In the genomic region with DNA sequence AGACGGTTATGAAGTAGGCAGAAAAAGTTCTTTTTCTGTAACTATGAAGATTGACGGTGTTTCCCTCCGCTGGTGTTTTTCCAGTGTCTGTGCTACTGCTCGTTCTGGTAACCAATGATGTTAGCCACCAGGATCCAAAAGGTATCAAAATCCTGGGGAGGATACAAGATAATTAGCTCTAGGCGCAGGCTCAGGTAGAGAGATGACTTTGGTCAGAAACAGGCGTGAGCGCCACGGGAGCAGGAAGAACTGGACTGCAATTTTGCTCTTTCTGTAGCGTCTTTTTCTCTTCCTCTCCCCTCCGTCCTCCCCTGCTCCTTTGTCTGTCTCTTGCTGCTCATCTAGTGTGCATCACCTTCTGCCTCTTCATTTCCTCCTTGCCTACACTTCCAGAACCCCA, we compare ENCODE assay signal across 18 mouse cellular contexts. TPM values are rescaled to one million over a fixed set of nuclear protein-coding genes. Genes with fewer than 3 reads are reported as not detected.
DNase-seq lines count a peak whose midpoint lies in the region; ATAC-seq and TF ChIP-seq lines count a peak whose summit lies in the region.
"Had no signal": no experiment of that assay in that cellular context is flagged by ENCODE, and none has a peak within 500 bp of the region (broad histone marks: within the 10 kb centered on the region; RNA-seq: fewer than 3 reads in every experiment).

No protein-coding gene starts in this region.

- H3K9me3 ChIP-seq in heart, embryonic 13.5 days, result no peaks in the 10 kb centered on the region
- no peaks in the 10 kb centered on the region for H3K9me3 ChIP-seq in heart, embryonic 11.5 days (replicated peaks; ENCODE audit: control insufficient read depth, low read length)
- no peaks in the 10 kb centered on the region for H3K9me3 ChIP-seq in liver, embryonic 15.5 days (replicated peaks)
- H3K9me3 ChIP-seq: embryonic facial prominence, embryonic 12.5 days; limb, embryonic 13.5 days had no signal

- peak in 1 of 2 experiments; percentile 24 for DNase-seq in spleen, adult 2 months (ENCODE audit: low read depth in 1 of 2, low spot score in 2 of 2)
- no peak for DNase-seq in spleen, adult 12 weeks (ENCODE audit: low spot score)
- DNase-seq in thymus, postnatal 4 days, result peak; percentile 53
- no peak for DNase-seq in left cerebral cortex, postnatal 10 days (ENCODE audit: extremely low spot score in 1 of 2, low spot score in 2 of 2)
- no peak for DNase-seq in gastrocnemius, postnatal 14 days
- DNase-seq: adrenal gland, postnatal 36 days; cerebellum, adult 18-20 months; kidney, adult 8-10 months; layer of hippocampus, postnatal 36 days; right cerebral cortex, adult 18-20 months had no signal

- TF ChIP-seq POLR2A in spleen, adult 2 months (IDR thresholded peaks at IDR 0.05; ENCODE audit: low read depth, low read length), result no peak

- intact Hi-C loops in left cerebral cortex, postnatal 10 days (cut with DNase I), result no loop called here
- intact Hi-C loops in gastrocnemius, postnatal 14 days (cut with DNase I; ENCODE audit: low total_unique reads), result no loop called here

- no peak overlapping the region for H3K4me3 ChIP-seq in heart, embryonic 13.5 days
- H3K4me3 ChIP-seq in heart, embryonic 11.5 days (ENCODE audit: low read depth, low read length), result no peak overlapping the region
- peak overlapping the region; percentile 35 for H3K4me3 ChIP-seq in spleen, adult 2 months (ENCODE audit: extremely low read depth, insufficient read depth, insufficient read length)
- H3K4me3 ChIP-seq in liver, embryonic 15.5 days (replicated peaks), result no peak overlapping the region
- H3K4me3 ChIP-seq: embryonic facial prominence, embryonic 12.5 days; limb, embryonic 13.5 days had no signal

- H3K27me3 ChIP-seq in heart, embryonic 13.5 days (replicated peaks), result no peaks in the 10 kb centered on the region
- no peaks in the 10 kb centered on the region for H3K27me3 ChIP-seq in heart, embryonic 11.5 days (ENCODE audit: control insufficient read depth, insufficient read depth, low read length)
- no peaks in the 10 kb centered on the region for H3K27me3 ChIP-seq in spleen, adult 2 months (ENCODE audit: control insufficient read depth, insufficient read depth, low read length)
- H3K27me3 ChIP-seq in liver, embryonic 15.5 days, result no peaks in the 10 kb centered on the region
- H3K27me3 ChIP-seq: embryonic facial prominence, embryonic 12.5 days; limb, embryonic 13.5 days had no signal

- 85% methylated on average over 10 of the region's 10 CpGs for WGBS in heart, embryonic 13.5 days
- 80% methylated on average over 10 of the region's 10 CpGs for WGBS in heart, embryonic 11.5 days (ENCODE audit: insufficient replicate concordance)
- WGBS in spleen, adult 2 months, result 8% methylated on average over 10 of the region's 10 CpGs
- WGBS in liver, embryonic 15.5 days (ENCODE audit: insufficient replicate concordance), result 25% methylated on average over 10 of the region's 10 CpGs

- H3K27ac ChIP-seq in heart, embryonic 13.5 days (replicated peaks), result peak overlapping the region; percentile 42; the same call in 1 of the 2 replicates
- H3K27ac ChIP-seq in heart, embryonic 11.5 days (ENCODE audit: low read depth, low read length), result no peak overlapping the region
- peak overlapping the region; percentile 98 for H3K27ac ChIP-seq in spleen, adult 2 months (ENCODE audit: insufficient read depth, low read length)
- H3K27ac ChIP-seq in liver, embryonic 15.5 days (replicated peaks), result 0 out of 2 replicates have a peak overlapping the region, but pooled peaks have one; percentile 31
- H3K27ac ChIP-seq: embryonic facial prominence, embryonic 12.5 days; limb, embryonic 13.5 days had no signal

- ATAC-seq in heart, embryonic 13.5 days (ENCODE audit: extremely low read depth, insufficient number of reproducible peaks, low FRiP score, low TSS enrichment), result no peak
- ATAC-seq in heart, embryonic 11.5 days (replicated peaks; ENCODE audit: insufficient number of reproducible peaks, low FRiP score, low TSS enrichment), result no peak
- no peak for ATAC-seq in liver, embryonic 15.5 days (ENCODE audit: insufficient read depth)
- ATAC-seq: forebrain, embryonic 16.5 days had no signal

- TF ChIP-seq CTCF in spleen, adult 2 months (IDR thresholded peaks at IDR 0.05; ENCODE audit: extremely low read depth, insufficient read depth, insufficient read length, insufficient replicate concordance), result no peak

- H3K9ac ChIP-seq in heart, embryonic 13.5 days, result no peak overlapping the region
- no peak overlapping the region for H3K9ac ChIP-seq in heart, embryonic 11.5 days (ENCODE audit: low read depth, low read length)
- no peak overlapping the region for H3K9ac ChIP-seq in liver, embryonic 15.5 days
- H3K9ac ChIP-seq: embryonic facial prominence, embryonic 12.5 days; limb, embryonic 13.5 days had no signal

- no peaks in the 10 kb centered on the region for H3K36me3 ChIP-seq in heart, embryonic 13.5 days
- no peaks in the 10 kb centered on the region for H3K36me3 ChIP-seq in heart, embryonic 11.5 days (ENCODE audit: control insufficient read depth, insufficient read depth, low read length)
- H3K36me3 ChIP-seq in spleen, adult 2 months (ENCODE audit: control insufficient read depth, insufficient read depth, low read length), result no peaks in the 10 kb centered on the region
- no peaks in the 10 kb centered on the region for H3K36me3 ChIP-seq in liver, embryonic 15.5 days (replicated peaks)
- H3K36me3 ChIP-seq: embryonic facial prominence, embryonic 12.5 days; limb, embryonic 13.5 days had no signal

- H3K4me1 ChIP-seq in heart, embryonic 13.5 days, result peaks cover 58% of the 10 kb centered on the region
- peaks cover 26% of the 10 kb centered on the region for H3K4me1 ChIP-seq in heart, embryonic 11.5 days (ENCODE audit: control insufficient read depth, insufficient read depth, low read length)
- H3K4me1 ChIP-seq in spleen, adult 2 months (ENCODE audit: control insufficient read depth, insufficient read depth, insufficient read length), result peaks cover 41% of the 10 kb centered on the region
- peaks cover 9% of the 10 kb centered on the region; the same call in 1 of the 2 replicates for H3K4me1 ChIP-seq in liver, embryonic 15.5 days (replicated peaks)

- H3K4me2 ChIP-seq in heart, embryonic 13.5 days, result no peak overlapping the region
- no peak overlapping the region for H3K4me2 ChIP-seq in heart, embryonic 11.5 days
- 0 out of 2 replicates have a peak overlapping the region, but pooled peaks have one; percentile 11 for H3K4me2 ChIP-seq in liver, embryonic 15.5 days
- H3K4me2 ChIP-seq: embryonic facial prominence, embryonic 12.5 days; limb, embryonic 13.5 days had no signal

RNA-seq across cellular contexts. Expression of a gene that starts 20.3 kb away (rescaled TPM):
- not detected in 2 replicates for polyA plus RNA-seq in heart, embryonic 13.5 days (2015; fragmentation: Nextera tagmentation; extraction: Ambion mirVana)
- polyA plus RNA-seq in heart, embryonic 11.5 days (2014; fragmentation: Nextera tagmentation; extraction: Ambion mirVana), result not detected in 2 replicates
- polyA plus RNA-seq in spleen, adult 2 months (2012; rRNA removed), result not detected in 2 replicates
- not detected in 2 replicates for polyA plus RNA-seq in liver, embryonic 15.5 days (2015; fragmentation: Nextera tagmentation; extraction: Ambion mirVana)
- not detected for total RNA-seq in left cerebral cortex, postnatal 10 days (2021)
- total RNA-seq in gastrocnemius, postnatal 14 days (2021), result not detected
- total RNA-seq: adrenal gland, postnatal 36 days; heart, postnatal 10 days; layer of hippocampus, postnatal 36 days; megakaryocyte-erythroid progenitor cell, adult 5-6 weeks had no signal
- polyA plus RNA-seq: embryonic facial prominence, embryonic 12.5 days; forebrain, embryonic 16.5 days; limb, embryonic 13.5 days had no signal
